Mouse (Mus musculus) stomach, embryonic 15.5 days (tissue): ENCODE results near the gene Olfr1270. TPM values are rescaled to one million over a fixed set of nuclear protein-coding genes. Genes with fewer than 3 reads are reported as not detected.
"Not testable (repeated sequence)": the region's sequence is repeated elsewhere in the genome, so short reads cannot be mapped to it uniquely, and the experiment has no call there.

ENCODE experiments used
- ATAC-seq: fragments of 200-750 bp; cut with Nextera tagmentation; 2 replicates; pipeline ENCODE4 v1.8.0; 2017; ENCODE audit warnings: low read depth, moderate number of reproducible peaks, moderate TSS enrichment; ENCODE audit not compliant: insufficient read depth, low FRiP score
- H3K27ac ChIP-seq: fragments of 300-500 bp; sonication (generic); 2 replicates; pipeline ENCODE4 v1.5.1; 2015; ENCODE audit warnings: mild to moderate bottlenecking, inconsistent platforms
- H3K27me3 ChIP-seq: fragments of 300-500 bp; sonication (generic); replicated peaks from 2 replicates; pipeline ENCODE4 v1.6.1; 2015; ENCODE audit warnings: inconsistent platforms
- H3K36me3 ChIP-seq: fragments of 300-500 bp; sonication (generic); 2 replicates; pipeline ENCODE4 v1.6.1; 2015; ENCODE audit warnings: inconsistent platforms
- H3K4me1 ChIP-seq: fragments of 300-500 bp; sonication (generic); 2 replicates; pipeline ENCODE4 v1.6.1; 2015; ENCODE audit warnings: inconsistent platforms
- H3K4me2 ChIP-seq: fragments of 300-500 bp; sonication (generic); 2 replicates; pipeline ENCODE4 v1.6.1; 2015; ENCODE audit warnings: mild to moderate bottlenecking, inconsistent platforms
- H3K4me3 ChIP-seq: fragments of 300-500 bp; sonication (generic); replicated peaks from 2 replicates; pipeline ENCODE4 v1.5.1; 2015; ENCODE audit warnings: inconsistent platforms
- H3K9ac ChIP-seq: fragments of 300-500 bp; sonication (generic); 2 replicates; pipeline ENCODE4 v1.6.1; 2015; ENCODE audit warnings: inconsistent platforms
- H3K9me3 ChIP-seq: fragments of 300-500 bp; sonication (generic); 2 replicates; pipeline ENCODE4 v1.6.1; 2016; ENCODE audit warnings: inconsistent platforms
- WGBS: fragments of 180-500 bp; shearing (Covaris S2); methylation state at CpG from one replicate; pipeline ENCODE4 v1.1.7; 2015; 5-methylcytosine and 5-hydroxymethylcytosine counted together
- polyA plus RNA-seq: library from polyadenylated mRNA; unstranded; fragments of >200 nt; fragmentation: Nextera tagmentation; extraction: Ambion mirVana; gene quantifications from 2 replicates; pipeline ENCODE4 v1.2.1, GENCODE M21; 2015

Olfr1270 gene
- polyA plus RNA-seq = not detected in 2 replicates

DNA sequence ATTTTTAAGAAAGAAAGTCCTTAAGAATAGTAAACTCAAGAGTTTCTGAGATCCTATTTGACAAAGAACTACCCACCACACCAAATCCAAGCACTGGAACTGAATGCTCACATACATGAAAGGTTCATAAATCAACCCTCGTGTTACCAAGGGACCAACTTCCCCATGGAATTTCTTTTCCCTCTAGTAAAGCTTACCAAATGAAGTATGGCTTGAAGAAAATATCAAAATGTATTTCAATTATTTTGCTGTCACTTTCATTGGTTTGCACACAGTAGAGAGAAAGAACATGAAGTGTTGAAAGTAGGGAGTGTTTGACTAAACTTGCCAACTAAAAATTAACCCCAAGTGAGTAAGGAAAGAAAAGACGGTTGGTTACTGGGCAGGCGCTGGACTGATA is at the start of gene Olfr1270:
TSS of gene Olfr1270 (minus strand) at position 101 of the 400 bp plus-strand sequence.
- Histone ChIP-seq H3K9ac (no peak within 1 kb of the TSS), H3K9me3 (no peaks in the 10 kb centered on the region), H3K36me3 (no peaks in the 10 kb centered on the region), H3K4me1 (no peaks in the 10 kb centered on the region), H3K4me2 (no peak within 1 kb of the TSS), H3K27me3 (no peaks in the 10 kb centered on the region), H3K27ac (no peak within 1 kb of the TSS), H3K4me3 (no peak within 1 kb of the TSS)
- 73% methylated on average over 3 of the region's 3 CpGs for WGBS
- no peak for ATAC-seq

- not testable (repeated sequence) for H3K4me1 ChIP-seq, H3K36me3 ChIP-seq, H3K4me3 ChIP-seq, H3K27ac ChIP-seq, ATAC-seq, H3K9ac ChIP-seq, H3K4me2 ChIP-seq, H3K9me3 ChIP-seq, H3K27me3 ChIP-seq
- no CpG with 5 or more reads among the region's 4 CpGs for WGBS
Observed at GRCm38 (mm10) chr2:90199606-90200005, 46.7 kb upstream of the Olfr1270 start.

GRCm38 (mm10) chr2:90195285-90195684 is 42.4 kb upstream of the Olfr1270 start:
- not testable (repeated sequence) for H3K27me3 ChIP-seq, H3K4me3 ChIP-seq, H3K36me3 ChIP-seq, ATAC-seq, H3K9me3 ChIP-seq, H3K4me1 ChIP-seq, H3K4me2 ChIP-seq, H3K27ac ChIP-seq, H3K9ac ChIP-seq
- no CpG with 5 or more reads among the region's 6 CpGs for WGBS

GRCm38 (mm10) chr2:90194750-90195149 is 41.9 kb upstream of the Olfr1270 start:
- not testable (repeated sequence) for H3K4me3 ChIP-seq, ATAC-seq, H3K36me3 ChIP-seq, H3K4me2 ChIP-seq, H3K27ac ChIP-seq, H3K9me3 ChIP-seq, H3K4me1 ChIP-seq, H3K9ac ChIP-seq, H3K27me3 ChIP-seq
- no CpG with 5 or more reads among the region's 3 CpGs for WGBS

DNA sequence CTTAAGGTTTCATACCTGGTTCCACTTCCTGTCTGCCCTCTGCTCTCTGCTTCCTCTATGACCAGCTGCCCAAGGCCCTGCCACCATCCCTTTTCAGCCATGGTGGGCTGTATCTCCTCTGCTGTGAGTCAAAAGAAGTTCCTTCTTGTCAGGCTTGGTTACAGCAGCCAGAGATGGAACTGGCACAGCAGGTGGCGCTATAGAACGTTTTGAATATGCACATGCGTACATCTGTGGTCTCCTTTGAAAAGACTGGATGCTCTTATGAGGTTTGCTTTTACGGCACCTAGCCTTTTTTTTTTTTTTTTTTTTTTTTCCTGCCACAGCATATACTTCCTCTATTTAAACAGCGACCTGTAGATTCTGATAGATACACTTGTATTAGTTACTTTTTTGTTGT is 34.2 kb upstream of the Olfr1270 start:
- not testable (repeated sequence) for H3K4me2 ChIP-seq, H3K4me1 ChIP-seq, H3K9me3 ChIP-seq, H3K36me3 ChIP-seq, H3K4me3 ChIP-seq, ATAC-seq, H3K9ac ChIP-seq, H3K27ac ChIP-seq, H3K27me3 ChIP-seq
- no CpG with 5 or more reads among the region's 5 CpGs for WGBS

DNA sequence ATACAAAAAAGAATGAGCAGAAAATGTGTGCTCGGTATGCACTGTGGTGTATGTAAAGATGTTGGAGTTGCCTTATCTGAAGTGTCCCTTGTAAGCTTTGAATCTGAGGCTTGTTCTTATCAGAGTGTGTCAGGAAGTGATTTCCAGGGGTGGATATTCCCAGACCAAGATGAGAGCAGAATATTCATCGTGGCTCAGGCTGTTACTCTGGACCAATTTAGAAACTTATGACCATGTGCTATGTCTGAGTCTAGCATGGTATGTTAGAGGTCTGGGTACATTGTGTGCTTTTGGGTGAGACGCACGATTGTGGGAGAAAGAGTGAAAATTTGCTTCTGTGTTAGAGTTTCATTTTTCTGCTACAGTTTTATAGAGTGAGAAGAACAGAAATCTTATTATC is 33.2 kb upstream of the Olfr1270 start:
- H3K4me2 ChIP-seq, H3K9ac ChIP-seq, H3K36me3 ChIP-seq, H3K9me3 ChIP-seq, H3K4me3 ChIP-seq, H3K27me3 ChIP-seq, ATAC-seq, H3K4me1 ChIP-seq, H3K27ac ChIP-seq: not testable (repeated sequence)
- no CpG with 5 or more reads among the region's 4 CpGs for WGBS

DNA sequence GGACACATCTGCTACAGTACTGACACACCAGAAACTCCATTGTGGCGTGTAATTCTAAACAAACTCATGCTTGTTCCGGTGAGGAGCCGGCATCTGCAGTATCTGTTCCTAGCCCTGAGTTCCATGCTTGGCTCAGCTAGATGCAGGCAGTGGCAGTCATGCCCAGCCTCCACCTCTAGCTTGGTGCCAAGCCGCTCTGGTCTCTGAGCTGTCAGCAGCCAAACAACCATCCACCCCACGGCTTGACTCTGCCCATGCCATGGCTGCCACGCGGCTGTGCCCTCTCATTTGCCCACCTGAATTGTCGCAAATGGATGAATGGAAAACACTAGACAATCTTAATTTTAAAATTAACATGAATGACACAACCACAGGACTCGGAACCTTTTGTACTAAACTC is 1.0 kb upstream of the Olfr1270 start:
- H3K9me3 ChIP-seq = no peaks in the 10 kb centered on the region
- H3K9ac ChIP-seq = no peak overlapping the region
- H3K4me3 ChIP-seq = no peak overlapping the region
- no peaks in the 10 kb centered on the region for H3K27me3 ChIP-seq
- H3K36me3 ChIP-seq = no peaks in the 10 kb centered on the region
- no peak for ATAC-seq
- H3K27ac ChIP-seq = no peak overlapping the region
- H3K4me1 ChIP-seq = no peaks in the 10 kb centered on the region
- WGBS = 81% methylated on average over 9 of the region's 9 CpGs
- H3K4me2 ChIP-seq = no peak overlapping the region

- Histone ChIP-seq H3K4me2 (no peak within 1 kb of the TSS), H3K4me1 (no peaks in the 10 kb centered on the region), H3K27me3 (no peaks in the 10 kb centered on the region), H3K27ac (no peak within 1 kb of the TSS), H3K36me3 (no peaks in the 10 kb centered on the region), H3K9me3 (no peaks in the 10 kb centered on the region), H3K4me3 (no peak within 1 kb of the TSS), H3K9ac (no peak within 1 kb of the TSS)
- ATAC-seq = no peak
Observed at GRCm38 (mm10) chr2:90142196-90142595, 10.7 kb downstream of the Olfr1270 start, which contains the start of gene Olfr32. TSS of gene Olfr32 (minus strand) at chr2:90142296.

- Histone ChIP-seq H3K27ac (no peak within 1 kb of the TSS), H3K9me3 (no peaks in the 10 kb centered on the region), H3K27me3 (no peaks in the 10 kb centered on the region), H3K4me2 (no peak within 1 kb of the TSS), H3K4me1 (no peaks in the 10 kb centered on the region), H3K9ac (no peak within 1 kb of the TSS), H3K36me3 (no peaks in the 10 kb centered on the region), H3K4me3 (no peak within 1 kb of the TSS)
- no peak for ATAC-seq
- WGBS = 84% methylated on average over 1 of the region's 1 CpGs
Observed at GRCm38 (mm10) chr2:90121312-90121711, 31.6 kb downstream of the Olfr1270 start, which contains the start of gene Olfr1269. TSS of gene Olfr1269 (minus strand) at chr2:90121412.

Other genes with a start within 250 kb of the Olfr1270 start
- not detected in 2 replicates for gene Olfr1258, start 225.8 kb downstream of the Olfr1270 start, polyA plus RNA-seq
- not detected in 2 replicates for gene Olfr1259, start 204.4 kb downstream of the Olfr1270 start, polyA plus RNA-seq
- gene Olfr1260, start 178.8 kb downstream of the Olfr1270 start, polyA plus RNA-seq = not detected in 2 replicates
- not detected in 2 replicates for gene Olfr1261, start 161.9 kb downstream of the Olfr1270 start, polyA plus RNA-seq
- gene Olfr1262, start 152.9 kb downstream of the Olfr1270 start, polyA plus RNA-seq = not detected in 2 replicates
- gene Olfr1263, start 141.0 kb downstream of the Olfr1270 start, polyA plus RNA-seq = not detected in 2 replicates
- not detected in 2 replicates for gene Olfr1264, start 127.5 kb downstream of the Olfr1270 start, polyA plus RNA-seq
- not detected in 2 replicates for gene Olfr1265, start 117.8 kb downstream of the Olfr1270 start, polyA plus RNA-seq
- not detected in 2 replicates for gene Olfr140, start 89.5 kb downstream of the Olfr1270 start, polyA plus RNA-seq
- not detected in 2 replicates for gene Olfr1269, start 31.7 kb downstream of the Olfr1270 start, polyA plus RNA-seq
- not detected in 2 replicates for gene Olfr32, start 10.8 kb downstream of the Olfr1270 start, polyA plus RNA-seq
- not detected in 2 replicates for gene Olfr1506, start 71.4 kb upstream of the Olfr1270 start, polyA plus RNA-seq
- gene Olfr142, start 104.5 kb upstream of the Olfr1270 start, polyA plus RNA-seq = not detected in 2 replicates
- gene Olfr1271, start 117.9 kb upstream of the Olfr1270 start, polyA plus RNA-seq = not detected in 2 replicates
- not detected in 2 replicates for gene Olfr1272, start 139.8 kb upstream of the Olfr1270 start, polyA plus RNA-seq
- gene Gm13769, start 169.1 kb upstream of the Olfr1270 start, polyA plus RNA-seq = 0.05 TPM in 1 of 2 replicates, not detected in the other
- not detected in 2 replicates for gene Olfr1274-ps, start 245.6 kb upstream of the Olfr1270 start, polyA plus RNA-seq